Mouse (Mus musculus): Measurements from ENCODE around the gene Gm13539. TPM values are rescaled to one million over a fixed set of nuclear protein-coding genes. Genes with fewer than 3 reads are reported as not detected.

Gm13539 gene
- polyA plus RNA-seq, 1 experiment from 2014 or later, result not detected

Other genes with a start within 250 kb of the Gm13539 start
- 38.2 and 39.1 TPM in 2 replicates for gene Traf2, start 235.3 kb upstream of the Gm13539 start, polyA plus RNA-seq (2015; fragmentation: Nextera tagmentation; extraction: Ambion mirVana)
- gene Edf1, start 224.4 kb upstream of the Gm13539 start, polyA plus RNA-seq (2015; fragmentation: Nextera tagmentation; extraction: Ambion mirVana), result 319 and 355 TPM in 2 replicates
- gene Mamdc4, start 207.4 kb upstream of the Gm13539 start, polyA plus RNA-seq (2015; fragmentation: Nextera tagmentation; extraction: Ambion mirVana), result 3.1 and 8.2 TPM in 2 replicates
- 164 and 167 TPM in 2 replicates for gene Phpt1, start 207.0 kb upstream of the Gm13539 start, polyA plus RNA-seq (2015; fragmentation: Nextera tagmentation; extraction: Ambion mirVana)
- gene Ajm1, start 200.5 kb upstream of the Gm13539 start, polyA plus RNA-seq (2015; fragmentation: Nextera tagmentation; extraction: Ambion mirVana), result 0.21 TPM in 1 of 2 replicates, not detected in the other
- gene Rabl6, start 173.7 kb upstream of the Gm13539 start, polyA plus RNA-seq (2015; fragmentation: Nextera tagmentation; extraction: Ambion mirVana), result 60.7 and 61.8 TPM in 2 replicates
- gene Ccdc183, start 164.6 kb upstream of the Gm13539 start, polyA plus RNA-seq (2015; fragmentation: Nextera tagmentation; extraction: Ambion mirVana), result 0.14 and 0.15 TPM in 2 replicates
- gene Tmem141, start 160.3 kb upstream of the Gm13539 start, polyA plus RNA-seq (2015; fragmentation: Nextera tagmentation; extraction: Ambion mirVana), result 30.5 and 35.6 TPM in 2 replicates
- 3.5 and 10.6 TPM in 2 replicates for gene Fcna, start 154.2 kb upstream of the Gm13539 start, polyA plus RNA-seq (2015; fragmentation: Nextera tagmentation; extraction: Ambion mirVana)
- gene Lcn8, start 129.1 kb upstream of the Gm13539 start, polyA plus RNA-seq (2015; fragmentation: Nextera tagmentation; extraction: Ambion mirVana), result 0.33 TPM in 1 of 2 replicates, not detected in the other
- gene Lcn5, start 124.3 kb upstream of the Gm13539 start, polyA plus RNA-seq (2015; fragmentation: Nextera tagmentation; extraction: Ambion mirVana), result not detected in 2 replicates
- not detected in 2 replicates for gene Lcn6, start 105.5 kb upstream of the Gm13539 start, polyA plus RNA-seq (2015; fragmentation: Nextera tagmentation; extraction: Ambion mirVana)
- gene Lcn10, start 99.5 kb upstream of the Gm13539 start, polyA plus RNA-seq (2015; fragmentation: Nextera tagmentation; extraction: Ambion mirVana), result not detected in 2 replicates
- gene Obp2a, start 82.2 kb upstream of the Gm13539 start, polyA plus RNA-seq (2015; fragmentation: Nextera tagmentation; extraction: Ambion mirVana), result not detected in 2 replicates
- 60.2 and 63.4 TPM in 2 replicates for gene Bmyc, start 75.5 kb upstream of the Gm13539 start, polyA plus RNA-seq (2015; fragmentation: Nextera tagmentation; extraction: Ambion mirVana)
- gene Obp2b, start 45.2 kb upstream of the Gm13539 start, polyA plus RNA-seq (2015; fragmentation: Nextera tagmentation; extraction: Ambion mirVana), result not detected in 2 replicates
- gene Lcn3, start 16.7 kb upstream of the Gm13539 start, polyA plus RNA-seq (2015; fragmentation: Nextera tagmentation; extraction: Ambion mirVana), result not detected in 2 replicates
- gene Lcn11, start 5.2 kb upstream of the Gm13539 start, polyA plus RNA-seq (2015; fragmentation: Nextera tagmentation; extraction: Ambion mirVana), result not detected in 2 replicates
- gene Glt6d1, start 33.6 kb downstream of the Gm13539 start, polyA plus RNA-seq (2015; fragmentation: Nextera tagmentation; extraction: Ambion mirVana), result not detected in 2 replicates
- gene Lcn9, start 40.9 kb downstream of the Gm13539 start, polyA plus RNA-seq (2015; fragmentation: Nextera tagmentation; extraction: Ambion mirVana), result not detected in 2 replicates
- gene Sohlh1, start 65.0 kb downstream of the Gm13539 start, polyA plus RNA-seq (2015; fragmentation: Nextera tagmentation; extraction: Ambion mirVana), result not detected in 2 replicates
- 0.24 and 0.46 TPM in 2 replicates for gene Kcnt1, start 81.5 kb downstream of the Gm13539 start, polyA plus RNA-seq (2015; fragmentation: Nextera tagmentation; extraction: Ambion mirVana)
- 5.6 and 5.8 TPM in 2 replicates for gene Camsap1, start 201.0 kb downstream of the Gm13539 start, polyA plus RNA-seq (2015; fragmentation: Nextera tagmentation; extraction: Ambion mirVana)
- 66.2 and 66.3 TPM in 2 replicates for gene Ubac1, start 239.5 kb downstream of the Gm13539 start, polyA plus RNA-seq (2015; fragmentation: Nextera tagmentation; extraction: Ambion mirVana)

Measured in lung, embryonic 16.5 days (tissue).